Mouse (Mus musculus) adrenal gland (tissue): ENCODE results near the gene Ccr8.

Experiments used
- intact Hi-C: fragments of 180-260 bp; cut with DNase I; formaldehyde crosslinking; loops from one replicate; pipeline ENCODE4 v1.15.1; 2025

Gene Ccr8

DNA sequence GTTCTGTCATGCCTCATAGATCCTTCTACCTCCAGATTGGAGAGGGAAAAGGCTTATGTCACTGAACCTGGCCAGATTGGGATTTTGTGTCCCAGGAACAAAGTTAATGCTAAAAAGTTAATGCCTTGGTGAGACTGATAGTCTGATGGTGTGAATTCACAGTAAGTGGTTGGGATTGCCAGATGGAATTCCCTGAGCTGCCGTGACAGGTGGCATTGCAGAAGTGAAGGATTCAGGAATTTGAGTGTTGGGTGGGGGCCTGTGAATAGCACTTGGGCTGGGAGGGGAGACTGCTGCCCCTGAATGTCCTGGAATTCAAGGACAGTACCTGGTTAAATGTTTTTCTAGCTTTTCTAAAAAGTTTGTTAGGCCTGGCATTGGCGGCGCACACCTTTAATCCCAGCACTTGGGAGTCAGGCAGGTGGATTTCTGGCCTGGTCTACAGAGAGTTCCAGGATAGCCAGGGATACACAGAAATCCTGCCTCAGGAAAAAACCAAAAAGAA, 39.9 kb downstream of the Ccr8 start:
- intact Hi-C loops = no loop called here

DNA sequence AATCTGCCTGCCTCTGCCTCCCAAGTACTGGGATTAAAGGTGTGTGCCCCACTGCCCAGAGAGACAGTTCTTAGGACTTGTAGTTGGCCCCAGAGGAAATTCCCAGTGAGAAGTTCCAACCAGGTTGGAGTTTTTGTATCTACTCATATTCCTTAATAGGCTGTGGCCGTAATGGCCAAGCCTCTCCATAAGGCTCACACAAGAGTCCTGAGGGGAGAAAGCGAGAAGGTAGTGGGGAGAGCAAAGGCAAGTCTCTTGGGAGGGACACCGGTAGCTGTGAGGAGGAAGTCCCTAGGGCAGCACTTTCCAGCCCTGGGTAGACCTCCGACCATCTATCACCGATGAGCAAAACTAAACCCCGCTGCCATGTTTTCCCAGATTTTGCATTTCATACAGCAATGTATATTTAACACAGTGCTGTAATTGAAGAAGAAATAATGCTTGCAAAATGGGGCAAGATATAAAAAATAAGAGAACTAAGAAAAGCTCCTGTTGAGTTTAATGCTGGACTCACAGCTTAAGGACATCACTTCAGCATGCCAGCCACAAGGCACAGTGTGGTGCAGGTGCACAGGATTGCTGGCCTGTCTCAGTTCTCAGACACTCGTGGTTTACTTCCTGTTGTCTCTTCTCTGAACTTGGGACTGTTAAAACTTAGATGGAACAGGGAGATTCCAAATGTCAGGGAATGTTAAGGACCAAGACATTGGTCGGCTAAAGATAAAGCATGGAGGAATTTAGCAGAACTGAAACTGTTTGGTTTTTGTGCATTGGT, 41.3 kb downstream of the Ccr8 start:
- intact Hi-C loops = no loop called here

DNA sequence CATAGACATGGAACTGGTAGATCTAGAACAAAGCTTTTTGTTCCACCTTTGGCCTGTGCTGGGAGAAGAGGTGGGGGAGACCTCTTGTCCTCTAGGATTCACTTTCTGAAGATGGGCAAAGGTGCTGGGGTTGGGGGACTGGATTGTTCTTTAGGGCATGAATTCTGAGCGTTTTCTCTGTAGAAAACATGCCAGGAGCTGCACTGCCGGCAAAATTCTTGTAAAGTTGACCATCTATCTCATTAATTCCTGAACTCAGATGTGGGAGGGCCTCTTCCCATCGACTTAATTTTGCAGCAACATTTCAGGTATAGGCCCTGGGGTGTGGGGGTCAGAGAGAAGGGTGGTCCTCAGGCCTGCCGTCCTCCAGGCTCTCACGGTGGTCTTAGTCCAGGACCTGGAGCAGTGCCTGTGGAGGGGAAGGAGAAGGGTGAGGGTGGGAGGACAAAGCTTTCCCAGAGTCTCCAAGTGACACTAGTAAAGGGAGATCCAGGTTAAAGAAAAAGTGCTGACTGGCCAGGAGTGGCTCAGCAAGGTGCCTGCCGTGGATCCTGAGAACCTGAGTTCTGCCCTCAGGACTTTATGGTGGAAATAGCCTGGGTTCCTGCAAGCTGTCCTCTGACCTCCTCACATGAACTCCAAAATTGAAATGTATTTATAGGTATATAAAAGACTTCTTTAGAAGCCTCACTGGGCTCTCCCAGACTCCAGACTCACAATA, 42.0 kb downstream of the Ccr8 start:
- intact Hi-C loops = no loop called here

DNA sequence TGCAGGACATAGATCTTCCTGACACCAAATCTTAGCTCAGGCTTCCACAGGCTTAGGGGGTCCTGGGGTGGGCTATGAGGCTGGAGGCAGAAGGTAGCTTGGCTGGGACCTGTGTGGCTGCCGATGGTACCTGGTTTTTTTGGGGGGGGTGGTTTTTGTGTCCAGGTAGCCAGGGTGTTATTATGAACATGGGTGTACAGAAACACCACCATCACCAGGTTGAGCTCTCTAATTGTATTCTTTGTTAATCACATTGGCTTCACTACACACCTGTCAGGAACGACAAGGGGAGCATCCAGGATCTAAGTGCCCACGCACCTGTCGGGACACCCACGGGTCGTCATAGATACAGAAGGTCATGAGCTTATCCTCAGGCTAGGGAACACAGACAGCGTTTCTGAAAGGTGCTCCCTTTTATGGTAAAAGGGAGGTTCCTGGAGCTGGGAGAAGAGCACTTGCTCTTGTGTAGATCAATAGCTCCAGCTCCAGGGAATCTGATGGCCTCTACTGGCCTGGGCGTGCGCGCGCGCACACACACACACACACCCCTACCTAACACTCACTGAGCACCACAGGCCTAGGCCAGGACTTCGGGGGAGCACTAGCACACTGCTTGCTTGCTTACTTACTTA, 42.7 kb downstream of the Ccr8 start:
- intact Hi-C loops = no loop called here

DNA sequence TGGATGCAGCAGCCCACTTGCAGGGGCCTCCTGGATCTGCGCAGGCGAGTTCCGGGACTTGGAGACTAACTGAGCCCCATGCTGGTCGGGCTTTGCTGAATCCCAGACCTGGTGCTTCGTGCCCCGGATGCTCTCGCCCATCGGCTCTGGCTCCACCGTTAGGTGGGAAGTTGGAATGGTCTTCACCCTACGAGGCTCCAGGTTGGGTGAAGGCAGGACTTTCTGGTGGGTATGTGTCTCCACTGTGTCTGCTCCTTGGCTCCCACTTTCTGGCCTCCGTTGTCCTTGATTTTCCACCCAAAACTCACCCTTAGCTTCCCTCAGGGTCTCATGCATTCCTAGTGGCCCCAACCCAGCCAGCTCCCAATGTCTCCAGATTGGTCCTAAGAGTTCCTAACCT, 43.5 kb downstream of the Ccr8 start:
- intact Hi-C loops = no loop called here

DNA sequence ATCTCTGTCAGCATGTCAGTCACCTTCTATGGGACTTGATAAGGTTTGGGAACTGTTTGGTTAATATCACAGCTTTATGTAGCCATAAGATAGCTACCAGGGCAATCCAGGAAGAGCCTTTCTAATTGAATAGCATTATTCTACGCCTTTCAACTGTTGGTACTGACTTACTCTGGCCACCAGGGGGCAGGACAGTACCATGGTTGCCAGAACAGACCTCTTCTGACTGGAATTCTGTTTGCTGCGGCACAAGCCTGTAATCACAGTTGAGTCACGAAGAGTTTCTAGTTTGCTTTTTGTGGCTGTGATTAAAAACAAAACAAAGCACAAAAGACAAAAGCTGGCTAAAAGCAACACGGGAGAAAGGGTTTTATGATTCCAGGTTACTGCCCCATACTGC, 48.7 kb downstream of the Ccr8 start:
- intact Hi-C loops = loop anchor here (1.0 kb wide), 1 partner anchor 30 kb away; no protein-coding TSS in a partner anchor

DNA sequence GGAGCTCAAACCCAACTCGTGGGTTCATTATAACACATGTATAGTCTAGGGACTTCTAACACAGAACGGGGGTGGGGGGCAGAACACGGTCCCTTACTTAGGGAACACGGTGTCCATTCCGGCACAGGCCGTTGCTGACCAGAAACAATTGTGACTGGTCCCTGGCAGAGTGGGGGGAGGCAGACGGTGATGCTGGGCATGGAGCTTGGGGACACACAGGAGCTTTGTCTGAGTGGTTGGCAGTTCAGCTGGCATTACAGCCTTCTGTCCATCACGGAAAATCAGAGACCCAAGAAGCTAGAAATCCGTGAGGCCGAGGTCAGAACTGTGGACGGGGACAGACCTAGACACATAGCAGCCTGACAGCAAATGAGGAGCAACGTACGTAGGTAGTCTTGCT, 52.6 kb downstream of the Ccr8 start:
- intact Hi-C loops = no loop called here
